Mouse (Mus musculus) CH12F3 (cell line): ENCODE results near the gene Rnf183.
"Not testable (repeated sequence)": the region's sequence is repeated elsewhere in the genome, so short reads cannot be mapped to it uniquely, and the experiment has no call there.

ENCODE experiments used
- in situ Hi-C: fragments of 300-500 bp; cut with MboI; formaldehyde crosslinking; loops from 2 replicates; pipeline ENCODE4 v1.14.3; 2020; ENCODE audit warnings: low sequenced_read_pairs

Gene Rnf183

DNA sequence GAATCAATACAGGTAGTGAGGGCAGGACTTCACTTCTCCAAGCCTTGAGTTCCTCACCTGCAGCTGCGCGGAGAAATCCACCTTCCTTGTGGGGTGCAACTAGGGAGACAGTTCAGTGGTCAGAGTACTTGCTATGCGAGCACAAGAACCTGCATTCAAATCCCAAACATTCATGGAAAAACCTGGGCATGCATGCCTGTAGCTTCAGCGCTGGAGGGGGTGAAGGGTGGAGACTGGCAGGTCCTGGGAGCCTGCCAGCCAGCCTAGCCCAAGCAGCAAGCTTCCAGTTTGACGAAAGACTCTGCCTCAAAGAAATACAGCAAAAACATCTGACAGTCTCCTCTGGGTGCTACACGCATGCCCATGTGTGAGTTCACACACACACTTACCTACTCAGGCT, at the start of gene Rnf183:
Gene Rnf183 (minus strand): TSS at position 172 of the 400 bp plus-strand sequence.
- in situ Hi-C loops, result no loop called here

DNA sequence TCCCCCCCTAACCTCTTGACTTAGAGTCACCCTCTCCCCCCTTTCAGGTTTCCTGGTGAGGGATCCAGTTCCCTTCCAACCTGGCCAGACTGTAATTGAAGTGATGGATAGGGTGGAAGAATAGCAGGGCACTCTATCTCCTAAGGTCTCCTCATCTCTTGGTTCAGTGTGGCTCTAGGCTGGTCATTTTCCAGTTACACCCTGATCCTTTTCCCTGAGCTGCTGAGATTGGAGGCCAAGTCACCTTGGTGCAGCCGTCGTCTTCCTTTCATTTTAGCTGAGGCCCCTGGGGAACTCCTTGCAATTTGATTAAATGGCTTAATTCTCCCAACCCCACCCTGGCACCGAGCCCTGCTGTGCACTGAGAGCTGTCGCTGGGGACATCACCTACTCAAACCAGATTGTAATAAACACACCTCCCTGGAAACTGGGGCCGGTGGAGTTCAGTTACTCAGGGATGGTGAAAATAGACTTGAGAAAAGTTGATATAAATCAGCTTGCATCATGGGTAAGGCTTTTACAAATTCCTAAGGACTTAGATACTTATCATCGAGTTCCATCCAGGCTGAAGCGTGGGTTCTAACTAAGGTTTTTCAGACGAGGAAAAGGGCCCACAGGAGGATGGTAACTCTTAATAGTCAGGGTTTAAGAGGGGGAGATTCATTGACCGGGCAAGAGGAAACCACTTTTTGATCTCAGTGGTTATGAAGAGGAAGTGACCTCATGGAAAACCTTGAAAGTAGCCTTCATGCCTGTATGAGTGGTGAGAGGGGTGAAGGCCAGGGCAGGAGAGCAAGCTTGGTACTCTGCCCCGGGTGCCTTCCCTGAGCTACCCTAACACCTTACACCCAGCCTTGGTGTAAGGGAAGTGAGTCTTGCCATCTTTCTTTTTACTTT, 45.9 kb upstream of the Rnf183 start:
- in situ Hi-C loops, result no loop called here

DNA sequence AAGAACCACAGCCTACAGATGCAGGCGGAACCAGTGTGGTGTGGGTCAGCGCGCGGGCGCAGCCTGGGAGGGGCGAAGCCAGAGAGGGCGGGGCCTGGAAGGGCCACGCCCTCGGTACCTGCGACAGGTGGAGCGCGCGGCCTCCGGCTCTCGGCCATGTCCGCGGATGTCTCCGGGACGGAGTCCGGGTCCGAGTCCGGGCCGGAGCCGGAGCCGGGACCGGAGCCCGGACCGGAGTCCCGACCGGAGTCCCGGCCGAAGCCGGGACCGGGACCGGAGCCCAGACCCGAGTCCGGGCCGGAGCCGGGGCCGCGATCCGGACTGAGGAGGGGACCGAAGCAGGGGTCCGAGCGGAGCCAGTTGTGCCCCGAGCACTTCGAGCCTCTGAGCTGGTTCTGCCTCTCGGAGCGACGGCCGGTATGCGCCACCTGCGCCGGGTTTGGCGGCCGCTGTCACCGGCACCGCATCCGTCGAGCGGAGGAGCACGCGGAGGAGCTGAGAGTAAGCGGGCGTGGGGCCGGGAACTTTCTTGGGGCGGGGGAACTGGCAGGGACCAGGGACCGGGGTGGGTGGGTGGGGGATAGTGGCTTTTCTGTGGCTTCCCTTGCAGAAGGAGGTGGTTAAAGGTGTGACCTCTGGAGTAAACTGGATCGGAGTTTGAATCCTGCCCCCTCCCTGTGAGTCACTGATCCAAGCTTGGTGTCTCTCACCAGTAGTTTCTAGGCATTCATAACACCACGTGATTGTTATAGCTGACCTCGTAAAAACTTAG, 45.1 kb upstream of the Rnf183 start, which contains the start of gene Bspry:
Gene Bspry (plus strand): TSS at position 117 of the 772 bp plus-strand sequence.
- in situ Hi-C loops, result no loop called here

- in situ Hi-C loops, result not testable (repeated sequence)
Observed at GRCm38 (mm10) chr4:62479593-62479936, 44.5 kb upstream of the Rnf183 start.

GRCm38 (mm10) chr4:62477542-62478244, 42.6 kb upstream of the Rnf183 start:
- in situ Hi-C loops, result no loop called here

- in situ Hi-C loops, result no loop called here
Observed at GRCm38 (mm10) chr4:62475793-62476192, 40.7 kb upstream of the Rnf183 start.

- in situ Hi-C loops, result no loop called here
Observed at GRCm38 (mm10) chr4:62475131-62475530, 40.1 kb upstream of the Rnf183 start.

DNA sequence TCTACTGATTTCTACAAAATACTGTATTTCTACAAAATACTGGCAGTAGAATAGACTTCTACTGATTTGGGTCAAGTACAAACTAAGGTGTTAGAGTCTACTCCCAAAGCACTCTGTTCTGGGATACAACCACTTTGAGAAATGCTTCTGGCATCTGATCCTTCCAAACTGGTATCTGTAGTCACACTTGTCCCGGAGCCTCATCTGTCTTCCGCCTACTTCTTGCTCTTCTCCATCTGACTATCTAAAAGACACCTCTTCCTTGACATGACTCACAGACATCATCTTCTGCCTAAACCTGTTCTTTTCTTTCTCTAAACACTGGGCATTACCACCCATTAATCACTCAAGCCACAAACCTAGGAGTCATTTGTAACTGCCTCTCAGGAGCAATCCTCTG, 37.0 kb upstream of the Rnf183 start:
- in situ Hi-C loops, result no loop called here

DNA sequence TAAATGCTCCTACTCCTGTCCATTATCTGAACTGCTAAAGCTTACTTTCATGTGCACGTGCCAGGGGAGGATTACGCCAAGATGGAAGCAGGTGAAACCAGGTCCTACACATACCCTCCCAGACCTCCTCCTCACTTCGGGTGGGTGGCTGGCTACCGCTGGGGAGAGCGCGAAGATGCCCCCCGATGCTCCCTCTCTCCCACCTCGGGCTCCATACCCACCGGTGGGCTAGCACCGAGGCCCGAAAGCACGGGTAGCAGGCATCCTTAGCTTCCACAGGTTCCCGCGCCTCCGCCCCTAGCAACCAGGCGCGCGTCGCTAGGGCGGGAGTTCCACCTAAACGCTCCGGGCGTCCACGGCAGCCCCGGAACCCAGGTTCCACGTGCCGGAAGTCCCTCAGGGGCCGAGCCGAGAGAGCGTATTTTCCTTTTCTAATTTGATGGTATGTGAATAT, 35.6 kb upstream of the Rnf183 start, which contains the start of gene Wdr31:
Gene Wdr31 (minus strand): TSS at position 299 of the 454 bp plus-strand sequence.
- in situ Hi-C loops, result no loop called here

- in situ Hi-C loops, result no loop called here
Observed at GRCm38 (mm10) chr4:62468158-62468557, 33.1 kb upstream of the Rnf183 start.

DNA sequence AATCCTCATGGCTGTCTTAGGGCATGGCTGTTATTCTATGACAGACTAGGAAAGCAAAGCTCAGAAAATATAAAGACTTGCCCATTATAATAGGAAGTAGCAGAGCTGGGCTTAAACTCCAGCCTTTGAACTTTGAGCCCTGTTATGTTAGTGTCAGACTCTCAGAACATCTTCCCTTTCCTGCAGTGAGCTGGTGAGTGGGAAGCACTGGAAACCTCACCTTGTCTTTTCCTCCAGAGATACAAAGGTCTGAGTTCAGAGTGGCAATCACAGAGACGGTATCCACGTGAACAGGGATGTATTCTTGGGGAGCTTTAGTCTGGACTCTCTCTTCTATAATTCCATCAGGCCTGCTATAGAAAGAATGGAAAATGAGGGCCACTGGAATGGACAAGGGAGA, 28.1 kb upstream of the Rnf183 start:
- in situ Hi-C loops, result no loop called here

DNA sequence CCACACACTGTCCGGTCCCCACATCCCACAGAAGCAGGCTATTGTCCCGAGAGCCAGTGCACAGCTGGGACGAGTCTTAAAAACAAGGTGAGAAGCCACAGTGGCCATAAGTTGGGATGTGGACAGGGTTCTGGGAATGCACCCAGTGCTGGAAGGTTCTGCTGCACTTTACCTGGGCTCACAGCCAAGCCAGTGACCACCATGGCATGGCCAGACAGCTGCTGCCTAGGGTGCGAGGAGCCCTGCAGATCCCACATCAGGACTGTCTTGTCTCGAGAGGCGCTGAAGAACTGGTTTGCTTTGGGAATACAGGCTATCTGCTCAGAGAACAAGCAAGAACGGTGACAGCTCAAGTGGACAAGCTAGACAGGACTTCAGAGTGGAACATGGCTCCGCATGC, 25.3 kb upstream of the Rnf183 start:
- in situ Hi-C loops, result no loop called here

GRCm38 (mm10) chr4:62459081-62459480, 24.0 kb upstream of the Rnf183 start:
- in situ Hi-C loops, result no loop called here

GRCm38 (mm10) chr4:62454995-62455394, 19.9 kb upstream of the Rnf183 start:
- in situ Hi-C loops, result no loop called here

GRCm38 (mm10) chr4:62440986-62441385, 5.9 kb upstream of the Rnf183 start:
- in situ Hi-C loops, result no loop called here

DNA sequence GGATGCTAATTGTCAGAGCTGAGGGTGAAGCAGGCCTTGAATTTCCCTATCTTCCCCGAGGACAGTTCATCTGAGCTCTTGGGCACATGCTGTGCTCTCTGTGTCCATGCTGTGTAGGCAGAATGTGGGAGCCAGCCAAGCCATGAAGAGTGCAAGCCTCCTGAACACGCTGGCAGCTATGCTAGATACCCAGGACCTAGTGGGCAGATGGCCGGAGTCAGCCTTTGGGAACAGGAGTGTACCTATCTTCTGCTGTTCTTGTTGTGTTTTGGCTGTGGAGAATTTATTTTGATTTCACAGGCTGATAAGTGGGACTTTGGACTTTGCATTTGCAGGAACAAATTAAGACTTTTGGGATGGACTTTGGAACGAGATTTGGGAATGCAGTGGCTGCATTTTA, 5.5 kb upstream of the Rnf183 start:
- in situ Hi-C loops, result no loop called here

DNA sequence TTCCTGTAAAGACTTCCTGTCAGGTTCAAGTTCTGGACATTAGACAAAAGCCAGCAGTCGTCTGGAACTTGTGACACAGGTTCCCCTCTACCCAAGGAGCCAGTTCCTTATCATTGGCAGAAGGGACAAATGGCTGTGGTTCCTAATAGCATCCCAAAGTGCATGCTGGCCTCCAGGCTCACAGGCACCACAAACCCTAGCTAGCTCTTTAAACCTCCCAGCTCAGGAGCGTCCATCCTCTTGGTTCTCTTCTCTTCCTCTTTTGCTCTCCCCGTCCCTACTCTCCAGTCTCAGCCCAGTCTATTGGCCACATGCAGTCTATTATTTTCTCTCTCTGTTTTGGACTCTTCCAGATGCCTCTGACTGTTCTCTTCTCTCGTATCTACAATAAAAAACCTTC, 4.7 kb upstream of the Rnf183 start:
- in situ Hi-C loops, result no loop called here

DNA sequence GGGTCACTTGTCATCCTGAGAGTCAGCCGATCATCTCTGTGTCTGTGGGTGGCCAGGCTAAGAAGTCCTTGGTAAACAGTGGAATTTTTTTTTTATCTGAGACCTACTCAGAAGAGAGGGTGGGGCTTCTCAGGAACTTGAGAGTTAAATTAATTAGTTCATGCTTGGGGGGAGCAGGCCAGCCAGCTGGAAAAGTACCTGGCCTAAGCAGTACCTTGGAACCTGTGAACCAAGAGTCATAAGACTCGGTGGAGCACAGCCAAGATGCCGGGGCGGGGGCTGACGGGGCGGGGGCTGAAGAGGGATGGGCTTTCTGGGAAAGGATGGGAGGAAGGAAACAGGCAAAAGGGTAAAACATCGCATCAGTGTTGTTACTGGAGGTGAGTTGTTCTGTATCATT, 2.8 kb upstream of the Rnf183 start:
- in situ Hi-C loops, result no loop called here

DNA sequence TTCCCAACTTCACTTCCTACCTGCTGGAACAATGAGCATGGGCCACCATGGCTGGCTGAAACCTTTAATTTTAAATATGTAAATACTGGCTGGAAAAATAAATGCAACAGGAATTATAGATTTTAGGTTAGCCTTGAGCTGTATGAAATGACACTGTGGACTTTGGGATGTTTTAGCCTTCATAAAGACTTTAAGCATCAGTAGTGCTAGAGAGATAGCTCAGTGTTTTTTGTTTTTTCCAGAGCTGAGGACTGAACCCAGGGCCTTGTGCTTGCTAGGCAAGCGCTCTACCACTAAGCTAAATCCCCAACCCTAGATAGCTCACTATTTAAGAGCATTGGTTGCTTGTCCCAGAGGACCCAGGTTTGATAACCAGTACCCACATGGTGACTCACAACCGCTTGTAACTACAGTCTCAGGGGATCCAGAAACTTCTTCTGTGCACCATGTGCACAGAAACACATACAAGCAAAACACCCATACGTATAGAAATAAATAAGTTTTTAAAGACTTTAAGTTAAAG, 2.3 kb upstream of the Rnf183 start:
- in situ Hi-C loops, result no loop called here

DNA sequence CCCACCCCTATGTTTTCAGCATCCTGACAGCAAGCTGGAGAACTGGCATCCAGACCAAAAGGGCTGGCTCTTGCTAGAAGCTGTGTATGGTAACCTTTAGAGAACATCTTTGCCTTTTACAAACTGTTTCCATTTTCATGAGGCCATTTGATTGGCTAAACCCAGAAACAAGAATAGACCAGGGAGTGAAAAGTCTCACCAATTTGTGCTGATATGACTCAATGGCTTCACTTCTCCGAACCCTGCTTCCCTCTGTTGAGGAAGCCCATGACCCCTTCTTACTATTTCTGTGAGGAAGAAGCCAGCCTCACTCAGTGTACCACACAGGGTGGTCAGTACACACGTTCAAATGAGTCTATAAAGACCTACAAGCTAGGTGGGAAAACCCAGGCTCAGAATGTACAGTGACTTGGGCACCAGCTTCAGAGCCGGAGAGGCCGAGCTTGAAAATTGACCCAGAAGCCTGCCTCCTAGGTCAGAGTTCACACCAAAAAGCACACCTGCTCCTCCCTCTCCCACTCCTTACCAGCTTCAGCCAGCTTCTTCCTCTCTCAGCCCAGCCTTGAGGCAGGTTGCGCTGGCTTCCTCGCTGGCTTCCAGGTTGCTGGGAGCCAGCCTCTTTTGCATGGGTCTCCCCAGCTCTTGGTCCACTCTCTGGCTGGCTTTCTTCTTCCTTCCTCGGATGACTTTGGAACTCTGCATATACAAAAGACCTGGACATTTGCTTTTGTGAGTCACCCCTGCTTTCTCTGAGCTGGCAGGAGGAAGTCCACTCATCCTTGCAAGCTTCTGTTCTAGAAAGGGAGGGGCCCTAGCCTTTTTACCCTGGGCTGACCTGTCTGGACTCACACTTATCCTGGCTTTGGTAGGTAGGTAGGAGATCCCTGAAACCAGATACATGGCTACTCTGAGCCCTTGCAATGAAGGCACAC, 847 bp downstream of the Rnf183 start:
- in situ Hi-C loops, result no loop called here
